Mouse (Mus musculus) MN1 (cell line): ENCODE measurements around the gene Prodh2.

Source experiments
- DNase-seq: peaks from one replicate; pipeline ENCODE4 v3.0.0-alpha.2; 2016; ENCODE audit warnings: low spot score

Gene Prodh2

GRCm38 (mm10) chr7:30550603-30551002, 57.2 kb downstream of the Prodh2 start:
- DNase-seq, result no peak

- DNase-seq, result no peak
Observed at GRCm38 (mm10) chr7:30551445-30552101, 58.2 kb downstream of the Prodh2 start.

- DNase-seq, result peak; percentile 98
Observed at GRCm38 (mm10) chr7:30552102-30553020, 58.9 kb downstream of the Prodh2 start, which contains the start of the genes Hspb6 and Proser3. Gene Hspb6 (plus strand): TSS chr7:30552178. Gene Proser3 (minus strand): TSS chr7:30552299.

- peak; percentile 67 for DNase-seq
Observed at GRCm38 (mm10) chr7:30553021-30553589, 59.7 kb downstream of the Prodh2 start.

- DNase-seq, result no peak
Observed at GRCm38 (mm10) chr7:30553810-30554584, 60.6 kb downstream of the Prodh2 start.

GRCm38 (mm10) chr7:30556894-30557536, 63.6 kb downstream of the Prodh2 start:
- peak; percentile 40 for DNase-seq

GRCm38 (mm10) chr7:30557901-30558514, 64.6 kb downstream of the Prodh2 start:
- DNase-seq, result peak; percentile 37

GRCm38 (mm10) chr7:30558656-30559442, 65.4 kb downstream of the Prodh2 start:
- DNase-seq, result peak; percentile 31

GRCm38 (mm10) chr7:30559443-30559954, 66.1 kb downstream of the Prodh2 start, which contains the start of gene Lin37:
Gene Lin37 (minus strand): TSS chr7:30559838.
- peak; percentile 95 for DNase-seq

- DNase-seq, result no peak
Observed at GRCm38 (mm10) chr7:30560296-30560695, 66.9 kb downstream of the Prodh2 start.

GRCm38 (mm10) chr7:30562526-30563116, 69.2 kb downstream of the Prodh2 start:
- peak; percentile 17 for DNase-seq
